Mouse (Mus musculus): ENCODE measurements around the gene Hoxc5.

- TF ChIP-seq CTCF (IDR thresholded peaks at IDR 0.05; ENCODE audit: low read depth) (no peak), EP300 (IDR thresholded peaks at IDR 0.05; ENCODE audit: low read depth) (no peak)
These were observed 16.5 kb downstream of the Hoxc5 start for GRCm38 (mm10) chr15:102983716-102984115.

All from heart, postnatal 0 days (tissue).